Mouse (Mus musculus) neural tube, embryonic 11.5 days (tissue): ENCODE data around the gene Itpr1. TPM values are rescaled to one million over a fixed set of nuclear protein-coding genes. Genes with fewer than 3 reads are reported as not detected.

Source experiments
- ATAC-seq: fragments of 200-750 bp; cut with Nextera tagmentation; 2 replicates; pipeline ENCODE4 v1.8.0; 2017; ENCODE audit warnings: moderate number of reproducible peaks, mild to moderate bottlenecking, moderate TSS enrichment, moderate library complexity; ENCODE audit not compliant: insufficient read depth, low FRiP score, low TSS enrichment
- DNase-seq: peaks from one replicate; pipeline ENCODE4 v3.0.0-alpha.2; 2015; ENCODE audit warnings: low spot score
- H3K27ac ChIP-seq: fragments of 300-500 bp; sonication (generic); 2 replicates; pipeline ENCODE4 v1.5.1; 2014; ENCODE audit warnings: low read depth, mild to moderate bottlenecking, low read length
- H3K27me3 ChIP-seq: fragments of 300-500 bp; sonication (generic); 2 replicates; pipeline ENCODE4 v1.6.1; 2014; ENCODE audit warnings: mild to moderate bottlenecking, low read length, mixed read lengths; ENCODE audit not compliant: control insufficient read depth, insufficient read depth
- H3K36me3 ChIP-seq: fragments of 300-500 bp; sonication (generic); 2 replicates; pipeline ENCODE4 v1.6.1; 2014; ENCODE audit warnings: mild to moderate bottlenecking, low read length, moderate library complexity, mixed read lengths; ENCODE audit not compliant: control insufficient read depth, insufficient read depth
- H3K4me1 ChIP-seq: fragments of 300-500 bp; sonication (generic); 2 replicates; pipeline ENCODE4 v1.6.1; 2014; ENCODE audit warnings: low read length, mixed read lengths; ENCODE audit not compliant: control insufficient read depth, insufficient read depth
- H3K4me2 ChIP-seq: fragments of 300-500 bp; sonication (generic); 2 replicates; pipeline ENCODE4 v1.6.1; 2014; ENCODE audit warnings: low read depth, mild to moderate bottlenecking, moderate library complexity
- H3K4me3 ChIP-seq: fragments of 300-500 bp; sonication (generic); 2 replicates; pipeline ENCODE4 v1.5.1; 2014; ENCODE audit warnings: low read depth, low read length
- H3K9ac ChIP-seq: fragments of 300-500 bp; sonication (generic); 2 replicates; pipeline ENCODE4 v1.6.1; 2014; ENCODE audit warnings: mild to moderate bottlenecking, low read length
- H3K9me3 ChIP-seq: fragments of 300-500 bp; sonication (generic); 2 replicates; pipeline ENCODE4 v1.6.1; 2016; ENCODE audit warnings: low read length; ENCODE audit not compliant: control insufficient read depth
- WGBS: fragments of 180-500 bp; shearing (Covaris S2); extraction: QIAGEN DNeasy Blood & Tissue Kit; methylation state at CpG from one replicate; pipeline ENCODE4 v1.1.7; 2014; 5-methylcytosine and 5-hydroxymethylcytosine counted together
- polyA plus RNA-seq: library from polyadenylated mRNA; unstranded; fragments of >200 nt; fragmentation: Nextera tagmentation; extraction: Ambion mirVana; gene quantifications from 2 replicates; pipeline ENCODE4 v1.2.1, GENCODE M21; 2014

The Itpr1 gene
- polyA plus RNA-seq, 1 experiment from 2014 or later, result 8.4 TPM

GRCm38 (mm10) chr6:108538406-108538805 is 325.5 kb downstream of the Itpr1 start:
- no peaks in the 10 kb centered on the region for H3K27me3 ChIP-seq
- H3K27ac ChIP-seq, result no peak overlapping the region
- no peaks in the 10 kb centered on the region for H3K4me1 ChIP-seq
- WGBS, result 93% methylated on average over 4 of the region's 4 CpGs
- no peaks in the 10 kb centered on the region for H3K9me3 ChIP-seq
- no peak for ATAC-seq
- H3K9ac ChIP-seq, result no peak overlapping the region
- H3K36me3 ChIP-seq, result no peaks in the 10 kb centered on the region
- no peak for DNase-seq
- no peak overlapping the region for H3K4me2 ChIP-seq
- no peak overlapping the region for H3K4me3 ChIP-seq

- ATAC-seq (no peak), DNase-seq (no peak)
- WGBS, result 91% methylated on average over 6 of the region's 6 CpGs
- Histone ChIP-seq H3K27me3 (no peaks in the 10 kb centered on the region), H3K4me2 (no peak overlapping the region), H3K36me3 (no peaks in the 10 kb centered on the region), H3K9ac (no peak overlapping the region), H3K4me3 (no peak overlapping the region), H3K9me3 (no peaks in the 10 kb centered on the region), H3K4me1 (no peaks in the 10 kb centered on the region), H3K27ac (no peak overlapping the region)
Measured at GRCm38 (mm10) chr6:108540441-108540840, 327.5 kb downstream of the Itpr1 start.

GRCm38 (mm10) chr6:108544917-108545316 is 332.0 kb downstream of the Itpr1 start:
- Histone ChIP-seq H3K27me3 (no peaks in the 10 kb centered on the region), H3K27ac (no peak overlapping the region), H3K9ac (no peak overlapping the region), H3K4me3 (no peak overlapping the region), H3K9me3 (no peaks in the 10 kb centered on the region), H3K36me3 (no peaks in the 10 kb centered on the region), H3K4me2 (no peak overlapping the region), H3K4me1 (no peaks in the 10 kb centered on the region)
- WGBS, result 71% methylated on average over 7 of the region's 7 CpGs
- ATAC-seq (no peak), DNase-seq (no peak)

- no peak overlapping the region for H3K9ac ChIP-seq
- WGBS, result 83% methylated on average over 5 of the region's 5 CpGs
- no peak overlapping the region for H3K4me3 ChIP-seq
- H3K9me3 ChIP-seq, result no peaks in the 10 kb centered on the region
- no peaks in the 10 kb centered on the region for H3K36me3 ChIP-seq
- no peaks in the 10 kb centered on the region for H3K4me1 ChIP-seq
- no peak overlapping the region for H3K4me2 ChIP-seq
- H3K27ac ChIP-seq, result no peak overlapping the region
- ATAC-seq, result no peak
- DNase-seq, result no peak
- H3K27me3 ChIP-seq, result no peaks in the 10 kb centered on the region
Measured at GRCm38 (mm10) chr6:108545464-108545863, 332.6 kb downstream of the Itpr1 start.

GRCm38 (mm10) chr6:108548413-108548812 is 335.5 kb downstream of the Itpr1 start:
- H3K9me3 ChIP-seq, result no peaks in the 10 kb centered on the region
- no peak overlapping the region for H3K4me3 ChIP-seq
- no peaks in the 10 kb centered on the region for H3K36me3 ChIP-seq
- H3K4me2 ChIP-seq, result no peak overlapping the region
- no peaks in the 10 kb centered on the region for H3K4me1 ChIP-seq
- ATAC-seq (no peak), DNase-seq (no peak)
- H3K9ac ChIP-seq, result no peak overlapping the region
- no peak overlapping the region for H3K27ac ChIP-seq
- WGBS, result 97% methylated on average over 3 of the region's 3 CpGs
- no peaks in the 10 kb centered on the region for H3K27me3 ChIP-seq

- H3K4me3 ChIP-seq, result no peak overlapping the region
- H3K4me2 ChIP-seq, result no peak overlapping the region
- H3K27me3 ChIP-seq, result no peaks in the 10 kb centered on the region
- H3K36me3 ChIP-seq, result no peaks in the 10 kb centered on the region
- DNase-seq, result no peak
- H3K9ac ChIP-seq, result no peak overlapping the region
- no peaks in the 10 kb centered on the region for H3K9me3 ChIP-seq
- ATAC-seq, result no peak
- H3K27ac ChIP-seq, result no peak overlapping the region
- 78% methylated on average over 6 of the region's 6 CpGs for WGBS
- H3K4me1 ChIP-seq, result no peaks in the 10 kb centered on the region
Measured at GRCm38 (mm10) chr6:108549495-108549935, 336.6 kb downstream of the Itpr1 start.

GRCm38 (mm10) chr6:108551725-108552620 is 339.1 kb downstream of the Itpr1 start:
- ATAC-seq, result no peak
- H3K9me3 ChIP-seq, result no peaks in the 10 kb centered on the region
- WGBS, result 90% methylated on average over 12 of the region's 12 CpGs
- no peaks in the 10 kb centered on the region for H3K36me3 ChIP-seq
- no peaks in the 10 kb centered on the region for H3K4me1 ChIP-seq
- no peak overlapping the region for H3K4me2 ChIP-seq
- no peak overlapping the region for H3K4me3 ChIP-seq
- H3K27me3 ChIP-seq, result no peaks in the 10 kb centered on the region
- no peak overlapping the region for H3K27ac ChIP-seq
- DNase-seq, result no peak
- no peak overlapping the region for H3K9ac ChIP-seq

- H3K27me3 ChIP-seq, result no peaks in the 10 kb centered on the region
- H3K9me3 ChIP-seq, result no peaks in the 10 kb centered on the region
- no peak for ATAC-seq
- WGBS, result 88% methylated on average over 3 of the region's 3 CpGs
- H3K4me1 ChIP-seq, result no peaks in the 10 kb centered on the region
- no peak overlapping the region for H3K4me2 ChIP-seq
- H3K9ac ChIP-seq, result no peak overlapping the region
- no peaks in the 10 kb centered on the region for H3K36me3 ChIP-seq
- no peak for DNase-seq
- H3K4me3 ChIP-seq, result no peak overlapping the region
- no peak overlapping the region for H3K27ac ChIP-seq
Measured at GRCm38 (mm10) chr6:108553013-108553412, 340.1 kb downstream of the Itpr1 start.

- Histone ChIP-seq H3K27me3 (no peaks in the 10 kb centered on the region), H3K4me1 (no peaks in the 10 kb centered on the region), H3K4me2 (no peak overlapping the region), H3K9ac (no peak overlapping the region), H3K4me3 (no peak overlapping the region), H3K36me3 (no peaks in the 10 kb centered on the region), H3K27ac (no peak overlapping the region), H3K9me3 (no peaks in the 10 kb centered on the region)
- WGBS, result 82% methylated on average over 4 of the region's 4 CpGs
- DNase-seq (no peak), ATAC-seq (no peak)
Measured at GRCm38 (mm10) chr6:108553536-108553935, 340.6 kb downstream of the Itpr1 start.
